Mouse (Mus musculus) liver, embryonic 14.5 days (tissue): ENCODE measurements around the gene Slc25a44.

Source experiments
- CTCF ChIP-seq: IDR thresholded peaks from 2 replicates; pipeline ENCODE4 v1.5.1; 2016; ENCODE audit warnings: antibody characterized with exemption, low read depth, control low read depth
- EP300 ChIP-seq: IDR thresholded peaks from 2 replicates; pipeline ENCODE4 v1.6.1; 2016; ENCODE audit warnings: antibody characterized with exemption, low read depth

DNA sequence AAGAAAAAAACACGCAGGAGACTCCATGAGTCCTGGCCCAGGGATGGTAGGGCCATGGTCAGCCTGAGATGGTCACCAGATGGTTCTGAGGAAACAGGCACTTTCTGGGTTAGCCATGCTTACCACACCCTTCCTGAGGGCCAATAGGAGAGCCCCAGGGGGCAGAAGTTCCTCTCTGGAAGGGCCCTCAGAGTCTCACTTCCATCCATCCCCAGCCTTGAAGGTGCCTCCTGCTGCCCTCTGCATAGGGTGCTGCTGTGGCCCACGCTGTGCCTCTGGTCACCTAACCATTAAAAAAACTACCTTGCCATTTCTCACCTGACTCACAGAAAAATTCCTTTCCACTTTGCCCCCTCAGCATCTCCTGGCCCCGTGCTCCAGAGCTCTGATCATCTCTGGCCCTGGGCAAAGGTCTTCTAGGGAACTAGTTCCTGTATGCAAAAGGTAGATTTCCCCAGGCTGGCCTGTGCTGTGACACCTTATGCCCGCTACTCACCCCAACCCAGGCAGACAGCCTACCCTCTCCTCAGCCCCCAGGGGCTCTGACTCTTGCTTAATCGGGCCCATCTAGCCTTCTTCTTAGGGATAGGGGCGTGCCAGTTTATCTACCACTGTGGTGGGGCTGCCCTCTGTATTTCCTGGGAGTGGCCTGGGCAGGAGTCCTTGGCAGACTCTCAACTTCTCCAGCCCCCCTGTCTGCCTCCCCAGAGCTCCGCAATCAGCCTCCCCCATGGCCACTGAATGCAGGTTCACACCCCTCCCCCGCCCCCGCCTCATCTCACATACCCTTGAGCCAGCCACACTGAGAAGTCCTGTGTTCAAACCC lies 30.0 kb upstream of the Slc25a44 start:
- TF ChIP-seq CTCF, result no peak
- no peak for TF ChIP-seq EP300
